Mouse (Mus musculus): ENCODE data around the gene Nrf1. TPM values are rescaled to one million over a fixed set of nuclear protein-coding genes. Genes with fewer than 3 reads are reported as not detected.

The Nrf1 gene
- polyA plus RNA-seq, 1 experiment from 2014 or later, result 97.8 TPM

GRCm38 (mm10) chr6:30041498-30041897 is 6.3 kb upstream of the Nrf1 start:
- H3K9me3 ChIP-seq, result no peaks in the 10 kb centered on the region
- H3K4me3 ChIP-seq, result no peak overlapping the region
- WGBS, result 80% methylated on average over 1 of the region's 1 CpGs
- DNase-seq (ENCODE audit: extremely low spot score, low spot score), result no peak
- H3K4me1 ChIP-seq, result peaks cover under 1% of the 10 kb centered on the region; the same call in 1 of the 2 replicates
- H3K27me3 ChIP-seq (ENCODE audit: poor library complexity, severe bottlenecking), result no peaks in the 10 kb centered on the region
- no peak overlapping the region for H3K27ac ChIP-seq
- H3K36me3 ChIP-seq (replicated peaks), result peaks cover 6% of the 10 kb centered on the region; the same call in 1 of the 2 replicates

DNA sequence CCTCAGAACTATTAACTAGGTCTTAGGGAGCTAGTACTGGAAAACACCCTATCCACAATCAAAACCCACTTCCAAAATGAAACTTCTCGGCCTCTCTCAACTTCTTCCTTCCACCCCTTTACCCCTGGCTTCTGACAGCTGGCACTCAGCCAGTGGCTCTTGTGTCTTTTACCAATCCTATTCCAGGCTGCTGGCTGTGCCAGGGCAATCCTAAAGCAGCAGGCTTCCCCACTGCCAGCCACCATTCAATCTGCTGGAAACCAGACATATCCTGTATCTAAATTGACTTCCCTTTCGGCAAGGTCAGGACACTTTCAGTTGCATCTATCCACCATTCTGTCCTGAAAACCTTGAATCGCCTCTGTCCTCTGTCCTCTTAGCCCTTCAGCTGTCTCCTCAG is 5.3 kb upstream of the Nrf1 start:
- 86% methylated on average over 3 of the region's 3 CpGs for WGBS
- Histone ChIP-seq H3K27ac (no peak overlapping the region), H3K4me1 (peaks cover 8% of the 10 kb centered on the region; the same call in 1 of the 2 replicates), H3K4me3 (no peak overlapping the region), H3K27me3 (ENCODE audit: poor library complexity, severe bottlenecking) (no peaks in the 10 kb centered on the region), H3K36me3 (replicated peaks) (peaks cover 6% of the 10 kb centered on the region; the same call in 1 of the 2 replicates), H3K9me3 (no peaks in the 10 kb centered on the region)
- no peak for DNase-seq (ENCODE audit: extremely low spot score, low spot score)

- Histone ChIP-seq H3K27me3 (ENCODE audit: poor library complexity, severe bottlenecking) (no peaks in the 10 kb centered on the region), H3K27ac (peak overlapping the region; percentile 100), H3K36me3 (replicated peaks) (peaks cover 28% of the 10 kb centered on the region), H3K9me3 (no peaks in the 10 kb centered on the region), H3K4me3 (peak overlapping the region; percentile 98), H3K4me1 (peaks cover 29% of the 10 kb centered on the region)
- 1% methylated on average over 42 of the region's 45 CpGs for WGBS
- no peak for DNase-seq (ENCODE audit: extremely low spot score, low spot score)
These were observed 344 bp downstream of the Nrf1 start for GRCm38 (mm10) chr6:30048163-30048500.

GRCm38 (mm10) chr6:30048501-30049353 is 939 bp downstream of the Nrf1 start:
- peaks cover 34% of the 10 kb centered on the region for H3K36me3 ChIP-seq (replicated peaks)
- no peaks in the 10 kb centered on the region for H3K9me3 ChIP-seq
- DNase-seq (ENCODE audit: extremely low spot score, low spot score), result peak; percentile 53
- peak overlapping the region; percentile 100 for H3K27ac ChIP-seq
- peaks cover 29% of the 10 kb centered on the region for H3K4me1 ChIP-seq
- no peaks in the 10 kb centered on the region for H3K27me3 ChIP-seq (ENCODE audit: poor library complexity, severe bottlenecking)
- peak overlapping the region; percentile 98 for H3K4me3 ChIP-seq
- under 1% methylated on average over 53 of the region's 54 CpGs for WGBS

- H3K4me1 ChIP-seq, result peaks cover 21% of the 10 kb centered on the region
- H3K27me3 ChIP-seq (ENCODE audit: poor library complexity, severe bottlenecking), result no peaks in the 10 kb centered on the region
- WGBS, result 94% methylated on average over 1 of the region's 1 CpGs
- no peak overlapping the region for H3K27ac ChIP-seq
- no peak overlapping the region for H3K4me3 ChIP-seq
- no peaks in the 10 kb centered on the region for H3K9me3 ChIP-seq
- no peak for DNase-seq (ENCODE audit: extremely low spot score, low spot score)
- H3K36me3 ChIP-seq (replicated peaks), result peaks cover 60% of the 10 kb centered on the region
These were observed 5.3 kb downstream of the Nrf1 start for GRCm38 (mm10) chr6:30053116-30053515.

GRCm38 (mm10) chr6:30062544-30062943 is 14.8 kb downstream of the Nrf1 start:
- no peaks in the 10 kb centered on the region for H3K4me1 ChIP-seq
- DNase-seq (ENCODE audit: extremely low spot score, low spot score), result no peak
- H3K27me3 ChIP-seq (ENCODE audit: poor library complexity, severe bottlenecking), result no peaks in the 10 kb centered on the region
- WGBS, result 95% methylated on average over 2 of the region's 2 CpGs
- no peak overlapping the region for H3K27ac ChIP-seq
- peaks cover 14% of the 10 kb centered on the region for H3K36me3 ChIP-seq (replicated peaks)
- H3K4me3 ChIP-seq, result no peak overlapping the region
- H3K9me3 ChIP-seq, result no peaks in the 10 kb centered on the region

DNA sequence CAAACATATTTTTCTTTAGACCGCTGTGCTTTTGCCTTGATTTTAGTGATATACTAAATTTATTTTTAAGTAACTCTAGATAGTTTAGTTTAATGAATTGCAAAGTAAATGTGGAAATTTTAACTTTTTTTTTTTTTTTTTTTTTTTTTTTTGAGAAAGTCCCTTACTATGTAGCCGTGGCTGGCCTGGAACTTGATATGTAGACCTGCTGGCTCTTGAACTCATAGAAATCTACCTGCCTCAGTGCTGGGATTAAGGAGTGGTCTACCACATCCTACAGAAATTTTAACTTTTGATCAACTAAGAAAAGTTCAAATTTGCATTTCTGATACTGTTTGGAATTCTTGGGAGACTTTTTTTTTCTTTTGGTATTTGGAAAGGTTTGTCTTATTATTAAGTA is 17.6 kb downstream of the Nrf1 start:
- no peak for DNase-seq (ENCODE audit: extremely low spot score, low spot score)
- H3K36me3 ChIP-seq (replicated peaks), result peaks cover 6% of the 10 kb centered on the region; the same call in 1 of the 2 replicates
- H3K4me1 ChIP-seq, result no peaks in the 10 kb centered on the region
- H3K27ac ChIP-seq, result no peak overlapping the region
- WGBS, result 92% methylated on average over 2 of the region's 2 CpGs
- H3K4me3 ChIP-seq, result no peak overlapping the region
- H3K9me3 ChIP-seq, result no peaks in the 10 kb centered on the region
- H3K27me3 ChIP-seq (ENCODE audit: poor library complexity, severe bottlenecking), result no peaks in the 10 kb centered on the region

DNA sequence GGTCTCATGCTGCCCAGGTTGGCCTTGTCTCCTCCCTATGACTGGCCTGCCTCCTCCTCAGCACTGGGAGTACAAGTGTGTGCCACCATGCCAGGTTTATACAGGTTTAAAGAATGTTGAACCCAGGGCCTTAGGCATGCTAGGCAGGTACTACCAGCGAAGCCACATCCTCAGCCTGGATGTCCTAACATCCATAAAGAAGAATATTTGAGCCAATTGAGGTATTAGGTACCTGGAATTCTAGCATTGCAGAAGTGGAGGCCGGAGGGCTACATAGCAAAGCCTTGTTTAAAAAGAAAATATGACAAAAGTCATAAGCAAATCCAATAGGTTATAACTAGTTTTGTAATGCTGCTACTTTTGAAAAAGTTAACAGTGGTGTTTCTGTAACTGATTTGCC is 19.0 kb downstream of the Nrf1 start:
- DNase-seq (ENCODE audit: extremely low spot score, low spot score), result no peak

DNA sequence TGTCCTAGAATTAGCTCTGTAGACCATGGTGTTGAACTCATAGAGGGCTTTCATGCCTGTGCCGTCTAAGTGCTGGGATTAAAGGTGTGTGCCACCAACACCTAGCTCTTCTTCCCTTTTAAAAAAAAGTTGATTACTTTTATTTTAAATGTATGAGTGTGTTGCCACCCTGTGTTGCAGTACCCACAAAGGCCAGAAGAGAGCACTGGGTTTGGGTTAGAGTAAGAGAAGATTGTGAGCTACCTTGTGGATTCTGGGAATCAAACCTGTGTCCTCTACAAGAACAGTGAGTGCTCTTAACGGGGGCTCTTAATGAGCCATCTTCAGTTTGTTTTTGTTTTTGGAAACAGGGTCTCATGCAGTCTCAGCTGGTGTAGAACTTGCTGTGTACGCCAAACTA is 24.7 kb downstream of the Nrf1 start:
- peaks cover 6% of the 10 kb centered on the region; the same call in 1 of the 2 replicates for H3K36me3 ChIP-seq (replicated peaks)

More for the DNA sequence above, 19.0 kb downstream of the Nrf1 start:
- no peaks in the 10 kb centered on the region for H3K9me3 ChIP-seq
- no peak overlapping the region for H3K4me3 ChIP-seq
- H3K36me3 ChIP-seq (replicated peaks), result peaks cover 12% of the 10 kb centered on the region; the same call in 1 of the 2 replicates
- no peak overlapping the region for H3K27ac ChIP-seq
- H3K4me1 ChIP-seq, result peaks cover 5% of the 10 kb centered on the region; the same call in 1 of the 2 replicates
- no peaks in the 10 kb centered on the region for H3K27me3 ChIP-seq (ENCODE audit: poor library complexity, severe bottlenecking)
- 93% methylated on average over 2 of the region's 2 CpGs for WGBS

GRCm38 (mm10) chr6:30078938-30079529 is 31.2 kb downstream of the Nrf1 start:
- Histone ChIP-seq H3K27me3 (ENCODE audit: poor library complexity, severe bottlenecking) (peaks cover 5% of the 10 kb centered on the region; the same call in 1 of the 2 replicates), H3K4me1 (peaks cover 89% of the 10 kb centered on the region), H3K4me3 (no peak overlapping the region), H3K36me3 (replicated peaks) (no peaks in the 10 kb centered on the region), H3K27ac (peak overlapping the region; percentile 68), H3K9me3 (no peaks in the 10 kb centered on the region)
- 35% methylated on average over 4 of the region's 4 CpGs for WGBS
- peak; percentile 28 for DNase-seq (ENCODE audit: extremely low spot score, low spot score)

More for the DNA sequence above, 24.7 kb downstream of the Nrf1 start:
- Histone ChIP-seq H3K27ac (no peak overlapping the region), H3K9me3 (no peaks in the 10 kb centered on the region), H3K4me3 (no peak overlapping the region), H3K4me1 (peaks cover 33% of the 10 kb centered on the region), H3K27me3 (ENCODE audit: poor library complexity, severe bottlenecking) (no peaks in the 10 kb centered on the region)
- WGBS, result 90% methylated on average over 3 of the region's 3 CpGs
- no peak for DNase-seq (ENCODE audit: extremely low spot score, low spot score)

DNA sequence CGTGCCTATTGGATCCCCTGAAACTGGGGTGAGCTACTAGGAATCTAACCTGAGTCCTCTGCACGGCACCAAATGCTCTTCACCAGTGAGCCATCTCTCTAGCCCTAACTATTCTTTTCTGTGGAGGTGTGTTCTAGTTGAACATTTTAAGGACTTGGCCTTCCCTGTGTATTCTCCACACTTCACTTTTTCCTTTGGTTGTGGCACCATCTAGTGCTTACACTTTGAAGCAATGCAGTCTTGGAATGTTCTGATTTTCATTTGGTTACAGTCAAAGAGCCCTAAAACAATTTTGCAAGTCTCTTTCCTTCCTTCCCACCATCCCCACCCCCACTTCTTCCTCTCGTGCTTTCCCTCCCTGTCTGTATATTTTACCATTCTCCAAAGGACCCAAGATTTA is 33.6 kb downstream of the Nrf1 start:
- Histone ChIP-seq H3K27ac (no peak overlapping the region), H3K9me3 (no peaks in the 10 kb centered on the region), H3K27me3 (ENCODE audit: poor library complexity, severe bottlenecking) (peaks cover 5% of the 10 kb centered on the region; the same call in 1 of the 2 replicates), H3K4me3 (no peak overlapping the region), H3K4me1 (peaks cover 88% of the 10 kb centered on the region), H3K36me3 (replicated peaks) (no peaks in the 10 kb centered on the region)
- DNase-seq (ENCODE audit: extremely low spot score, low spot score), result no peak
- 87% methylated on average over 3 of the region's 3 CpGs for WGBS

DNA sequence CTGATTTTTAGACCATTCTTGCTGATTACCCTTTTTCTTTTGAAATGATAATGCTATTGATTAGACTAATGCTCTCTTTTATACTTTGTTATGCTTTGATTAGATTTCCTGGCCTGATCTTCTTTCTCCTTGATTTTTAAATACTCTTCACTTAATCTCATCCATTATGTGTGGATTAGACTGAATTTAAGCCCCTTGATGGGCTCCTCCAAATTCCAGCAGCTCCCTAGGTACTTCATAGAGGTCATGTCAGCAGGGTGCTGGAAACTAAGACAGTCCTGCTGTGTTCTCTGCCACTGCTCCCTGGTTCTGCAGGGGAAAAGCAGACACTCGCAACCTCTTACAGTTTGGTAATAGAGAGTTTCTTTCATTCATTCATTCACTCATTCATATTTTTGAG is 35.5 kb downstream of the Nrf1 start:
- Histone ChIP-seq H3K36me3 (replicated peaks) (no peaks in the 10 kb centered on the region), H3K4me1 (peaks cover 73% of the 10 kb centered on the region), H3K9me3 (no peaks in the 10 kb centered on the region), H3K4me3 (no peak overlapping the region), H3K27me3 (ENCODE audit: poor library complexity, severe bottlenecking) (peaks cover 5% of the 10 kb centered on the region; the same call in 1 of the 2 replicates), H3K27ac (no peak overlapping the region)
- 27% methylated on average over 1 of the region's 1 CpGs for WGBS
- no peak for DNase-seq (ENCODE audit: extremely low spot score, low spot score)

- no peak overlapping the region for H3K4me3 ChIP-seq
- H3K36me3 ChIP-seq (replicated peaks), result peaks cover 17% of the 10 kb centered on the region
- peaks cover 5% of the 10 kb centered on the region; the same call in 1 of the 2 replicates for H3K27me3 ChIP-seq (ENCODE audit: poor library complexity, severe bottlenecking)
- no peak for DNase-seq (ENCODE audit: extremely low spot score, low spot score)
- no peaks in the 10 kb centered on the region for H3K9me3 ChIP-seq
- no peak overlapping the region for H3K27ac ChIP-seq
- peaks cover 52% of the 10 kb centered on the region for H3K4me1 ChIP-seq
- WGBS, result 47% methylated on average over 2 of the region's 2 CpGs
These were observed 37.6 kb downstream of the Nrf1 start for GRCm38 (mm10) chr6:30085351-30085750.

Measured in forebrain, embryonic 10.5 days (tissue).